Comparison of ENCODE assay signal across 2 mouse cellular contexts in the genomic region with DNA sequence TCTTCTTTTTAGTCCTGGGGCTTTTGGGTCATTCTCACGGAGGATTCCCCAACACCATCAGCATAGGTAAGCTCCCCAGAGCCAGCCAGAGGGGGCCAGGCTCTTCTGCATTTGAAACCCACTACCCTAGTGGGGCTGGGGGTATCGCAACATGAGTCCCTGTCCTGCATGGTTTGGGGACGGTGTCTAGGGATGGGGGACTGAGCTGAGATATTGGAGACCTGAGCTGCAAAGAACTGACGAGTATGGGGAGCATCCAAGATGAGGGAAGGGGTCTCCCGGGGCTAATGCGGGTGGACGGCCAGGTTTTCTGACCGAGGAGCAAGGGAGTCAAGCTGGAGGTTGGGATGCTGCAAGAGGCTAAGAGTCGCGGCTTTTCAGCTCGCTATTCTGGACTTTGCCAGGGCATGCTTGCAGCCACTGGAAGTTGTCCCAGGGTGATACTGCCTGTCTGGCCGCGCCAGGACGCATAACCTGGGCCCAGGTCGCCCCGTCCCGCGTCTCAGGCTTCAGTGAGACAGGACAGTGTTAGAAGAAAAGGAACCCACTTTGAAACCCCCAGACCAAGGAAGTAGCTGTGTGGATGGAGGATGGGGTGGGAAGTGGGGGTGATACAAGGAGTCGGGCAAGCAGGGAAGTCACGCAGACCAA.
TF ChIP-seq lines count a peak whose summit lies in the region.

No protein-coding gene starts in this region.

TF ChIP-seq in CH12.LX, 34 proteins besides CTCF, POLR2A, EP300 and RAD21 (continued from another document):
- no peak for TF ChIP-seq HCFC1 (IDR thresholded peaks at IDR 0.05; ENCODE audit: low read depth, low read length)
- TF ChIP-seq ZC3H11A (IDR thresholded peaks at IDR 0.05; ENCODE audit: low read depth, low read length), result no peak
- no peak for TF ChIP-seq TBP (conservative IDR thresholded peaks at IDR 0.05; ENCODE audit: low read depth, low read length)
- no peak for TF ChIP-seq CHD2 (IDR thresholded peaks at IDR 0.05; ENCODE audit: low read length)
- TF ChIP-seq CHD1 (IDR thresholded peaks at IDR 0.05; ENCODE audit: low read depth, low read length), result no peak
- TF ChIP-seq ELF1 (IDR thresholded peaks at IDR 0.05; ENCODE audit: low read depth, low read length), result no peak
- no peak for TF ChIP-seq ZMIZ1 (IDR thresholded peaks at IDR 0.05; ENCODE audit: low read depth, low read length)
- TF ChIP-seq RCOR1 (conservative IDR thresholded peaks at IDR 0.05; ENCODE audit: low read depth, low read length), result no peak
- no peak for TF ChIP-seq KAT2A (IDR thresholded peaks at IDR 0.05; ENCODE audit: insufficient replicate concordance, low read length)
- no peak for TF ChIP-seq NELFE (IDR thresholded peaks at IDR 0.05; ENCODE audit: low read depth, low read length)

TF ChIP-seq in ES-E14, 5 proteins besides CTCF, POLR2A, EP300 and RAD21 (continued from another document):
- TF ChIP-seq ZNF384 (IDR thresholded peaks at IDR 0.05; ENCODE audit: low read depth, low read length), result no peak
TF ChIP-seq in ES-E14: peak in this region for 0.
